Mouse (Mus musculus) small intestine, adult 2 months (tissue): ENCODE results near the gene Gfy. TPM values are rescaled to one million over a fixed set of nuclear protein-coding genes. Genes with fewer than 3 reads are reported as not detected.

Source experiments
- H3K27ac ChIP-seq: fragments of 200-500 bp; 2 replicates; pipeline ENCODE4 v1.5.1; 2012; ENCODE audit warnings: low read depth, low read length, control low read depth, inconsistent platforms; ENCODE audit not compliant: insufficient read depth
- H3K27me3 ChIP-seq: fragments of 200-500 bp; 2 replicates; pipeline ENCODE4 v1.6.1; 2012; ENCODE audit warnings: mild to moderate bottlenecking, moderate library complexity, low read length, inconsistent platforms; ENCODE audit not compliant: control insufficient read depth, insufficient read depth
- H3K36me3 ChIP-seq: fragments of 200-500 bp; 2 replicates; pipeline ENCODE4 v1.6.1; 2012; ENCODE audit warnings: mild to moderate bottlenecking, low read length, control low read depth, inconsistent platforms; ENCODE audit not compliant: control insufficient read depth, insufficient read depth
- H3K4me1 ChIP-seq: fragments of 200-500 bp; 2 replicates; pipeline ENCODE4 v1.6.1; 2012; ENCODE audit warnings: low read length, inconsistent platforms, mixed read lengths; ENCODE audit not compliant: control insufficient read depth, insufficient read depth, insufficient read length
- H3K4me3 ChIP-seq: fragments of 200-500 bp; 2 replicates; pipeline ENCODE4 v1.5.1; 2012; ENCODE audit warnings: low read depth, mild to moderate bottlenecking, control low read depth, inconsistent platforms, low read length, moderate library complexity
- CTCF ChIP-seq: fragments of 200-500 bp; IDR thresholded peaks from 2 replicates; pipeline ENCODE4 v1.5.1; 2012; ENCODE audit warnings: low read depth, mild to moderate bottlenecking, control low read depth, inconsistent platforms, low read length, moderate library complexity, mixed read lengths; ENCODE audit not compliant: insufficient replicate concordance, insufficient read length; ENCODE audit errors: extremely low read depth
- POLR2A ChIP-seq: fragments of 200-500 bp; IDR thresholded peaks from 2 replicates; pipeline ENCODE4 v1.6.1; 2012; ENCODE audit warnings: low read depth, mild to moderate bottlenecking, control low read depth, inconsistent platforms, low read length, moderate library complexity
- WGBS: fragments of 180-500 bp; shearing (Covaris S2); methylation state at CpG from one replicate; pipeline ENCODE4 v1.1.7; 2018; 5-methylcytosine and 5-hydroxymethylcytosine counted together
- polyA plus RNA-seq: library from polyadenylated mRNA; depleted of rRNA; stranded (reverse); fragments of >200 nt; gene quantifications from 2 replicates; pipeline ENCODE4 v1.2.3, GENCODE M21; 2012; rRNA removed

The Gfy gene
- not detected in 2 replicates for polyA plus RNA-seq

- peaks cover 64% of the 10 kb centered on the region for H3K27me3 ChIP-seq
- H3K4me1 ChIP-seq: peaks cover 10% of the 10 kb centered on the region
- no peak for TF ChIP-seq CTCF
- TF ChIP-seq POLR2A: no peak
- WGBS: 33% methylated on average over 7 of the region's 7 CpGs
- no peaks in the 10 kb centered on the region for H3K36me3 ChIP-seq
- no peak within 1 kb of the TSS for H3K4me3 ChIP-seq
- H3K27ac ChIP-seq: no peak within 1 kb of the TSS
Observed at GRCm38 (mm10) chr7:45179469-45179868, at the start of gene Gfy. Gfy (minus strand) TSS chr7:45179569.

GRCm38 (mm10) chr7:45229046-45229445 lies 49.7 kb upstream of the Gfy start:
- H3K36me3 ChIP-seq: no peaks in the 10 kb centered on the region
- 91% methylated on average over 8 of the region's 8 CpGs for WGBS
- no peak overlapping the region for H3K4me3 ChIP-seq
- TF ChIP-seq POLR2A (no peak), CTCF (no peak)
- no peak overlapping the region for H3K27ac ChIP-seq
- H3K4me1 ChIP-seq: peaks cover 5% of the 10 kb centered on the region
- H3K27me3 ChIP-seq: no peaks in the 10 kb centered on the region

GRCm38 (mm10) chr7:45228548-45228947 lies 49.2 kb upstream of the Gfy start:
- no peaks in the 10 kb centered on the region for H3K27me3 ChIP-seq
- no peak overlapping the region for H3K4me3 ChIP-seq
- WGBS: 95% methylated on average over 18 of the region's 18 CpGs
- TF ChIP-seq CTCF (no peak), POLR2A (no peak)
- 0 out of 2 replicates have a peak, but pooled peaks cover under 1% of the 10 kb centered on the region for H3K4me1 ChIP-seq
- H3K36me3 ChIP-seq: no peaks in the 10 kb centered on the region
- no peak overlapping the region for H3K27ac ChIP-seq

- H3K36me3 ChIP-seq: no peaks in the 10 kb centered on the region
- no peak overlapping the region for H3K4me3 ChIP-seq
- no peak overlapping the region for H3K27ac ChIP-seq
- no peak for TF ChIP-seq POLR2A
- TF ChIP-seq CTCF: no peak
- whole genome bisulfite sequencing: 82% methylated on average over 5 of the region's 5 CpGs
- H3K4me1 ChIP-seq: no peaks in the 10 kb centered on the region
- H3K27me3 ChIP-seq: no peaks in the 10 kb centered on the region
Observed at GRCm38 (mm10) chr7:45226421-45226820, 47.1 kb upstream of the Gfy start.

- no peaks in the 10 kb centered on the region for H3K27me3 ChIP-seq
- no peak overlapping the region for H3K27ac ChIP-seq
- H3K4me3 ChIP-seq: no peak overlapping the region
- H3K36me3 ChIP-seq: no peaks in the 10 kb centered on the region
- no peaks in the 10 kb centered on the region for H3K4me1 ChIP-seq
- 93% methylated on average over 7 of the region's 7 CpGs for WGBS
- TF ChIP-seq POLR2A: no peak
Observed at GRCm38 (mm10) chr7:45224826-45225225, 45.5 kb upstream of the Gfy start.

- Histone ChIP-seq H3K36me3 (no peaks in the 10 kb centered on the region), H3K27me3 (no peaks in the 10 kb centered on the region), H3K27ac (no peak overlapping the region), H3K4me3 (no peak overlapping the region), H3K4me1 (no peaks in the 10 kb centered on the region)
- TF ChIP-seq POLR2A (no peak), CTCF (no peak)
- WGBS: 65% methylated on average over 2 of the region's 2 CpGs
Observed at GRCm38 (mm10) chr7:45221680-45222079, 42.3 kb upstream of the Gfy start.

GRCm38 (mm10) chr7:45216442-45217183 lies 37.2 kb upstream of the Gfy start:
- H3K4me1 ChIP-seq: peaks cover 7% of the 10 kb centered on the region
- no peak for TF ChIP-seq CTCF
- TF ChIP-seq POLR2A: no peak
- no peaks in the 10 kb centered on the region for H3K36me3 ChIP-seq
- WGBS: 6% methylated on average over 13 of the region's 13 CpGs
- H3K4me3 ChIP-seq: peak overlapping the region; percentile 67
- H3K27ac ChIP-seq: no peak overlapping the region
- H3K27me3 ChIP-seq: peaks cover 11% of the 10 kb centered on the region

- 2% methylated on average over 55 of the region's 55 CpGs for WGBS
Observed at GRCm38 (mm10) chr7:45215673-45216441, 36.5 kb upstream of the Gfy start, which contains the start of gene Tead2. Tead2 (plus strand) TSS chr7:45215753.

More at GRCm38 (mm10) chr7:45215673-45216441, 36.5 kb upstream of the Gfy start, which contains the start of gene Tead2:
- peak within 1 kb of the TSS; percentile 67 for H3K4me3 ChIP-seq
- TF ChIP-seq POLR2A: no peak
- TF ChIP-seq CTCF: no peak
- H3K4me1 ChIP-seq: peaks cover 11% of the 10 kb centered on the region
- no peak within 1 kb of the TSS for H3K27ac ChIP-seq
- peaks cover 16% of the 10 kb centered on the region for H3K27me3 ChIP-seq
- no peaks in the 10 kb centered on the region for H3K36me3 ChIP-seq
